Mouse (Mus musculus) fibroblast of lung, adult 2 months (primary cell): ENCODE measurements around the gene Syngr3.

ENCODE experiments used
- DNase-seq: peaks from one replicate; pipeline ENCODE4 v3.0.0-alpha.2; 2011; ENCODE audit warnings: low read depth

The Syngr3 gene

GRCm38 (mm10) chr17:24644875-24645721, 44.7 kb downstream of the Syngr3 start:
- DNase-seq, result no peak

DNA sequence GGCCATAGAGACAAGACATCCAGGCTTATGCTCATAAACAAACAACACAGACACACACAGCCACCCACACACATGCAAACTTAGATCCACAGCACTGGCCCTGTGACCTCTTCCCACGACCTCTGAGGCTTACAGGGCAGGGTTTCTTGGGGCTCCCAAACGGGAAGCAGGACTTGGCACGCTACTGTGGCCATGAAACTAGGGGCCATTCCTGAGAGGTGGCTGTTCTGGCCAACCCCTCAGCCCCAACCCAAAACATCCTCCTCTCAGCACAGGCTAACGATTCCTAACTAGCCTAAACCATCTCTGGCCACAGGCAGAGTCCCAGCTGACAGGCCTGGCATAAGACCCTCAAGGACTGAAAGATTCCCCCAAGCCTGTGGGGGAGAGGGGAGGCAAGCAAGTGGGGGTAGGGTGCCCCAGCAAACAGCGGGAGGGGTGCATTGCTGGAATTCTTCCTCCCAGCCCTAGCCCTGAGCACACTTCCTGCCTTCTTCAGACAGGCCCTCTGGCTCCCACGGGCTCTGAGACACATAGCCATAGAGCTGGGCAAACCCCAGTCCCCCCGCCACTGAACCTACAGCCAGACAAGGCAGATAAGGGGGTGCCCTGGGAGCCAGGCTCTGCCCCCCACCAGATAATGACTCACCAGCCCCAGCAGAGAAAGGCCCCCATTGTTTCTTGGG, 45.6 kb downstream of the Syngr3 start:
- DNase-seq, result no peak

DNA sequence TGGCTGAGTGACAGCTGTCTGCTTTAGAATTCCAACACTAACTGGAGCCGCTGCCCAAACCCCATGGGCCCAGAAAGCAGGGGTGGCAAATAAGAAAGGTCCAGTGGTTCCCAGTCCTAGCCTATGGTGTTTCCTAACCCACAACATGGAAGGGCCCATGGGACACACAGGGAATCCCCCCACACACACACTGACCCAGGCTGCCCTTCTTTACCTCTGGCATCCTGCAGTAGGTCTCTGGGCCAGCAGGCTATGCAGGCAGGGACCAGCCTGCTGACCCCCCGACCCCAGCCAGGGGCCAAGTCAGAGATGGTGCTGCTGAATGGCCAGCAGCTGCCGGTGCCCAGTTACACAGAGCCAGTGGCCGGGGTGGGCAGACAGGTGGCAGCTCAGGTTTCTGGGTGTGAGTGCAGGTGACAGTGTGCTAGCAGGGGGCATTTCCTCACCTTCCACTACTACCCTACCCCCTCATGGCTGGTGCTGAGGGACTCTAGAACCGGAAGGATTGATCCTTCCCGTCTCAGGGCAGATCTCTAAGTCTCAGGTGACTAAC, 46.9 kb downstream of the Syngr3 start:
- no peak for DNase-seq

GRCm38 (mm10) chr17:24641944-24642343, 47.8 kb downstream of the Syngr3 start:
- DNase-seq, result no peak

DNA sequence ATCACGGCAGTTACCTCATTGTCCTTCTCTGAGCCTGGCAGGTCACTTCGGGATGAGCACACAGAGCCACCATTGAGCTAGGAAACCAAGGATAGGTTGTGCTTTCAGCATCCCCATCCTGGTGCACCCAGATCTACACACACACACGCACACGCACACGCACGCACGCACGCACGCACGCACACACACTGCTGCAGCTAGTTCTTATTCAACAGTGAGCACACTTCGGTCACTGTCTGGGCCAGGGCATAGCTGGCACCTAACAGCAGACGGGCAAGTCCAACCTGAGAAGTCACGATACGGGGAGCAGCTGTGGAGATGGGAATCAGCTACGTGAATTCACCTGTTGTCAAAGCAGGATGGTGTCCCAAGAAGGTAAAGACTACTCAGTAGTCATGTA, 49.2 kb downstream of the Syngr3 start:
- no peak for DNase-seq

DNA sequence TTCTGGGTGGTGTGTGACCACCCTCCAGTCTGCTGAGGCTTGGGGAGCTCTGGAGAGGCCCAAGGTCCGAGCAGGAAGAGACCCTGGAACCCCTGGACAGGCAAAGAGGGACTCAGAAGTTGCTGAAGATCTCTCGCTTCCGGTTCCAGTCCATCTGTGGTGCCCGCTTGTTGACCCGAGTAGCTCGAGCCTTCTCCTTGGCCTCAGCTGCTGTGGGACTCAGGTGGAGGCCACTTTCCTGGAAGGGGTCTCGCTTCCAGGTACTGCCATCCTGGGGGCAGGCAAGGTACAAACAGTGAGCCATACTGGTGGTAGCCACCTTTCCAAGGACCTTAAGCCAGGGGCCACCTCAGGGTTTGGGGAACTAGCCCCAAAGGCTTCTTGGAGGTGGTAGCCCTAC, 49.6 kb downstream of the Syngr3 start:
- no peak for DNase-seq

DNA sequence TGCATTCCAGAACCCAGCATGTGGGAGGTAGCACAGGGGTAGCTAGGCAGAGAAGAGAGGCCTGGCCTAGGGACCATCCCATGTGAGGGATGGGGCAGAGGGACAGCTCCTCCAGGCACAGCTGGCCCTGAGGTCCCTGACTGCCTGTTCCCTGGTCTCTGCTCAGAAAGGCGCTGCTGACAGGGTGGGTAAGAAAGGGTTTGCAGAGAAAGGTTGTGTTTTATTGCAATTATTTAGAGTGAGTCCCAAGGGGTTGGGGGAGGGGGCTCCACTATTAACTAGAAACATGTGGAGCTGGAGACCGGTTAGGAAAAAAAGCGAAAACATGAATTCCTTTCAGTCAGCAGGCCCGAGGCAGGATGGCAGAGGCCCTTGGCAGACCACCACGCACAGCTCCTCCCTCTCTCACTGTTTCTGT, 50.2 kb downstream of the Syngr3 start:
- no peak for DNase-seq

DNA sequence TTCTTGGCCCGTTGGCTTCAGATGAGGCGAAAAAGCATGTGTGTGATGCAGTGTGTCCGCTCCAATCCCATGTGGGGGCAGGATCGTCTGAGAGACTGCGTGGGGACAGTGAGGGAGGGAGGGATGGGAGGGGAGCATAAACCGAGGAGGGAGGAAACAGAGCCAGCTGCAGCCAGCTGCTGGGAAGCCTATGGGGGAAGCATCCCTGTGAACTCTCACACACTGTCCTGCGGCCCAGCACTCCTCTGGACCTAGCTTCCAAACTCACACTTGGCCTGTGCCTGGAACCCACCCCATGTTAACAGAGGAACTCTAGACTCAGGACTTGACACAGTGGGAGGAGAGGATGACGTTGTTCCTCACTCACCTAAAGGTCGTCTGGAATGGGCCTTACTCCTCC, 50.9 kb downstream of the Syngr3 start:
- no peak for DNase-seq

- DNase-seq, result no peak
Measured at GRCm38 (mm10) chr17:24638214-24638613, 51.5 kb downstream of the Syngr3 start.

DNA sequence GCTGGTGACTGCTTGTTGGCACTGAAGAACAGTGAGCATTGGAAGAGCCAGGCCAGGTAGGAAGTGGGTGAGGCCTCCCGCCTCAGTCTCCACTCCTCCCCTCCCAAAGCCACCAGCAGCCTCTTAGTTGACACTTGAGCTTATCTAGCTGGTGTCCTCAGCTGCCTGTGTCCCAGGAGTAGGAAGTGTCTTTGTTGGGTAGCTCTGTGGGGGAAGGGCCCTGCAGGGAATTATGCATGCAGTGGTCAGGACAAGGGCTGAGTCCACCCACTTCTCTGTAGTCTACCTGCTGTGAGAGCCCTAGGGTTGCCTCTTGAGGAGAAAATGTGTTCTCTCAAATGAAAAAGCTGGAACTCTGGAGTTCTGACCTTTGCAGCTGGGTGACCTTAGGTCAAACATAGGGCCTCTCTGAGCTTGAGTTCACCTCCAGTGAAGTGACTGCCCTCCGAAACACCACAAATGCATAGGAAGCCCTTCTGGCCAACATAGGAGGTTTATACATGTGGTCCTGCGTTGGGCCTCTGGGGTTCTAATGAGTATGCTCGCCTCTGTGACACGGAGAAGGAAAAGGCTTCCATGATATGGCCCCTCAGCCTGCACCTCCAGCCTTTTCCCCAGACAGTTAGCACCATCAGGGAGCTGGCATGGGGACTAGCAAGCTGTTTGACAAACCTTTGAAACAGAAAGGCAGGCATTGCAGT, 52.8 kb downstream of the Syngr3 start:
- no peak for DNase-seq

GRCm38 (mm10) chr17:24635694-24636093, 54.1 kb downstream of the Syngr3 start:
- DNase-seq, result no peak
